Mouse (Mus musculus) c-Kit-positive CD71-positive TER-119-positive erythroid progenitor cells, embryonic 14.5 days (primary cell): ENCODE results near the gene Psmb10.
A peak's percentile ranks its signal among the peaks of the same experiment; 100 is the strongest.

ENCODE experiments used
- DNase-seq: peaks from one replicate; pipeline ENCODE4 v3.0.0-alpha.2; 2013; ENCODE audit warnings: low spot score

Psmb10 gene

GRCm38 (mm10) chr8:105937496-105938305 is 543 bp downstream of the Psmb10 start:
- DNase-seq, result peak; percentile 43

GRCm38 (mm10) chr8:105936866-105937475 is 1.3 kb downstream of the Psmb10 start:
- peak; percentile 81 for DNase-seq

GRCm38 (mm10) chr8:105935863-105936603 is 2.2 kb downstream of the Psmb10 start:
- DNase-seq, result no peak

GRCm38 (mm10) chr8:105935105-105935504 is 3.1 kb downstream of the Psmb10 start:
- peak; percentile 23 for DNase-seq

- DNase-seq, result no peak
These were observed 4.5 kb downstream of the Psmb10 start, which contains the start of gene Ctrl for GRCm38 (mm10) chr8:105933762-105934161. Ctrl (minus strand) TSS chr8:105933862.

- no peak for DNase-seq
These were observed 5.7 kb downstream of the Psmb10 start for GRCm38 (mm10) chr8:105932525-105932924.

GRCm38 (mm10) chr8:105931271-105931670 is 7.0 kb downstream of the Psmb10 start:
- DNase-seq, result no peak

- DNase-seq, result peak; percentile 69
These were observed 7.6 kb downstream of the Psmb10 start for GRCm38 (mm10) chr8:105930602-105931001.

GRCm38 (mm10) chr8:105925123-105925522 is 13.1 kb downstream of the Psmb10 start:
- DNase-seq, result no peak

- no peak for DNase-seq
These were observed 18.9 kb downstream of the Psmb10 start for GRCm38 (mm10) chr8:105919390-105919789.

GRCm38 (mm10) chr8:105900941-105901616 is 37.2 kb downstream of the Psmb10 start:
- peak; percentile 59 for DNase-seq

GRCm38 (mm10) chr8:105900180-105900940 is 37.9 kb downstream of the Psmb10 start, which contains the start of gene Pskh1:
Pskh1 (plus strand) TSS chr8:105900441.
- DNase-seq, result peak; percentile 88

- no peak for DNase-seq
These were observed 40.3 kb downstream of the Psmb10 start for GRCm38 (mm10) chr8:105897801-105898480.

- DNase-seq, result no peak
These were observed 44.9 kb downstream of the Psmb10 start, which contains the start of gene Nrn1l for GRCm38 (mm10) chr8:105893339-105893738. Nrn1l (plus strand) TSS chr8:105893567.

GRCm38 (mm10) chr8:105892432-105892831 is 45.8 kb downstream of the Psmb10 start:
- DNase-seq, result no peak

GRCm38 (mm10) chr8:105890870-105891269 is 47.4 kb downstream of the Psmb10 start:
- no peak for DNase-seq

- no peak for DNase-seq
These were observed 48.3 kb downstream of the Psmb10 start for GRCm38 (mm10) chr8:105889756-105890465.
